Mouse (Mus musculus) olfactory bulb, adult 2 months (tissue): ENCODE results near the gene Ttyh2.

Experiments used
- CTCF ChIP-seq: fragments of 200-500 bp; IDR thresholded peaks from 2 replicates; pipeline ENCODE4 v1.5.1; 2012; ENCODE audit warnings: low read depth, mild to moderate bottlenecking, low read length, moderate library complexity; ENCODE audit not compliant: insufficient read depth
- POLR2A ChIP-seq: fragments of 200-500 bp; IDR thresholded peaks from 2 replicates; pipeline ENCODE4 v1.6.1; 2012; ENCODE audit warnings: mild to moderate bottlenecking, low read depth, low read length, moderate library complexity; ENCODE audit not compliant: insufficient read depth

GRCm38 (mm10) chr11:114728333-114728732 is 53.1 kb downstream of the Ttyh2 start:
- TF ChIP-seq CTCF (no peak), POLR2A (no peak)
